Mouse (Mus musculus): Measurements from ENCODE around the gene Lgr6. TPM values are rescaled to one million over a fixed set of nuclear protein-coding genes. Genes with fewer than 3 reads are reported as not detected.
A peak's percentile ranks its signal among the peaks of the same experiment; 100 is the strongest.

The Lgr6 gene
- polyA plus RNA-seq, 1 experiment from 2014 or later, result 1.8 TPM

DNA sequence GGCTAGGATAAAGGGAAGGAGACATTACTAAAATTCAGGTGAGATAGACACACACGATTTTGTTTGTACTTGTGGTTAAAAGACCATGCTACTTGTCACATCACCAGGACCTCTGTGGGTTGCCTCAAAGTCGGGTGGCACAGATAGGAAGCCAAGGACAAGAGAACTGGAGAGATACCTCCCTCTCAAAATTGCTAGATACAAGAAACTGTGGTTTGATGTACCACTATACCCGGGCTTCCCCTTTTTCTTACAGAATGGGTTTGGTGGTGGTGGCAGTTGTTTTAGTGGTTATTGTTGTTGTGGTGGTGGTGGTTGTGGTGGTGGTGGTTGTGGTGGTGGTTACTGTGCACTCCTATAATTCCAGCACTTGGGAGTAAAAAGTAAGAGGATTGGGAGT is 22.8 kb downstream of the Lgr6 start:
- Histone ChIP-seq H3K27me3 (ENCODE audit: control insufficient read depth, insufficient read depth, low read length) (peaks cover 18% of the 10 kb centered on the region; the same call in 1 of the 2 replicates), H3K9ac (replicated peaks; ENCODE audit: low read depth, low read length) (no peak overlapping the region), H3K4me1 (ENCODE audit: control insufficient read depth, insufficient read depth, low read length) (0 out of 2 replicates have a peak, but pooled peaks cover 3% of the 10 kb centered on the region), H3K36me3 (ENCODE audit: control insufficient read depth, insufficient read depth, low read length) (no peaks in the 10 kb centered on the region), H3K27ac (ENCODE audit: low read length) (no peak overlapping the region), H3K9me3 (ENCODE audit: control insufficient read depth, low read depth, low read length) (no peaks in the 10 kb centered on the region), H3K4me2 (replicated peaks; ENCODE audit: low read depth, low read length) (no peak overlapping the region), H3K4me3 (ENCODE audit: low read depth, low read length) (no peak overlapping the region)
- ATAC-seq (ENCODE audit: insufficient number of reproducible peaks, insufficient read depth, low FRiP score, low read depth), result no peak
- 65% methylated on average over 3 of the region's 3 CpGs for WGBS

DNA sequence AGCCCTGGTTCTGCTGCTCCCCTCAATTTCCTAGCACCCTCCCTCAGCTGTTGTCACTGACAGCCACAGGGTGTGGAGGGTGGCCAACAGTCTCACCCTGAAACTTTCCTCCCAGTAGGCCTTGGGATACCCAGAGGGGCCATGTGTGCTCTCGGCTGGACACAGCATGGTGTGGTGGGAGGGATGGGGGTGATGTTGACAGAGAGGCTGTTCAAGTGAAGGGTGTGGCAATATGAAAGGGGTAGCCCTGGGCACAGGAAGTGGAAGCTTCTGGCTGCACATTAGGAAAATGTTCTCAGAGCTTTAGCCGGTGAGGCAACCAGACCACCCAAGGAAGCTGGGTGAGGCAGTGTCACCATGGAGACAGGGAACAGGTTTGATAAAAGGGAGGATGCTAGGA is 26.1 kb downstream of the Lgr6 start:
- Histone ChIP-seq H3K4me2 (replicated peaks; ENCODE audit: low read depth, low read length) (no peak overlapping the region), H3K27me3 (ENCODE audit: control insufficient read depth, insufficient read depth, low read length) (no peaks in the 10 kb centered on the region; the same call in 1 of the 2 replicates), H3K4me3 (ENCODE audit: low read depth, low read length) (no peak overlapping the region), H3K9ac (replicated peaks; ENCODE audit: low read depth, low read length) (no peak overlapping the region), H3K27ac (ENCODE audit: low read length) (no peak overlapping the region), H3K36me3 (ENCODE audit: control insufficient read depth, insufficient read depth, low read length) (no peaks in the 10 kb centered on the region), H3K9me3 (ENCODE audit: control insufficient read depth, low read depth, low read length) (no peaks in the 10 kb centered on the region), H3K4me1 (ENCODE audit: control insufficient read depth, insufficient read depth, low read length) (0 out of 2 replicates have a peak, but pooled peaks cover 3% of the 10 kb centered on the region)
- ATAC-seq (ENCODE audit: insufficient number of reproducible peaks, insufficient read depth, low FRiP score, low read depth), result no peak
- 31% methylated on average over 2 of the region's 2 CpGs for WGBS

DNA sequence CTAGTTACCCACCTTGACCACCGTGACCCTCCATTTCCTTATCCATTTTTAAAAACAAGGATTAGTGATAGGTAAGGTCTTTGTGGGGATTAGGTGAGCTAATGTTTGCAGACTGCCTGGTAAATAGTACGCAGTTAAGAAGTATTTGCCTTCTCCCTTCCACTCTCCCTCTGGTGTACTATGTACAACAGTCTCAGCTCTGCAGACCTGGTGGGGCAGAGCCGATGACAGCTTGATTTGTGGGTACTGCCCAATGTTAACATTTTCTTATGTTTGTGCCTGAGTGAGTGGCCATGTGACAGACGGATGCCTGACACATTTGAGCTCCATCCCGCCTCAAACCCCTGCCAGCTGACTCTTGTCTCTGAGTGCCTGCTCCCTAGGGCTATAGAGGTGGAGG is 28.6 kb downstream of the Lgr6 start:
- Histone ChIP-seq H3K9me3 (ENCODE audit: control insufficient read depth, low read depth, low read length) (no peaks in the 10 kb centered on the region), H3K4me2 (replicated peaks; ENCODE audit: low read depth, low read length) (no peak overlapping the region), H3K9ac (replicated peaks; ENCODE audit: low read depth, low read length) (no peak overlapping the region), H3K4me1 (ENCODE audit: control insufficient read depth, insufficient read depth, low read length) (0 out of 2 replicates have a peak, but pooled peaks cover 3% of the 10 kb centered on the region), H3K27ac (ENCODE audit: low read length) (no peak overlapping the region), H3K36me3 (ENCODE audit: control insufficient read depth, insufficient read depth, low read length) (no peaks in the 10 kb centered on the region), H3K27me3 (ENCODE audit: control insufficient read depth, insufficient read depth, low read length) (no peaks in the 10 kb centered on the region; the same call in 1 of the 2 replicates), H3K4me3 (ENCODE audit: low read depth, low read length) (no peak overlapping the region)
- WGBS, result 28% methylated on average over 5 of the region's 5 CpGs
- peak; percentile 68 for ATAC-seq (ENCODE audit: insufficient number of reproducible peaks, insufficient read depth, low FRiP score, low read depth)

GRCm38 (mm10) chr1:135075270-135075669 is 29.8 kb downstream of the Lgr6 start:
- no peak for ATAC-seq (ENCODE audit: insufficient number of reproducible peaks, insufficient read depth, low FRiP score, low read depth)
- no peaks in the 10 kb centered on the region for H3K36me3 ChIP-seq (ENCODE audit: control insufficient read depth, insufficient read depth, low read length)
- no peak overlapping the region for H3K9ac ChIP-seq (replicated peaks; ENCODE audit: low read depth, low read length)
- WGBS, result 78% methylated on average over 1 of the region's 1 CpGs
- no peak overlapping the region for H3K27ac ChIP-seq (ENCODE audit: low read length)
- no peak overlapping the region for H3K4me3 ChIP-seq (ENCODE audit: low read depth, low read length)
- H3K4me1 ChIP-seq (ENCODE audit: control insufficient read depth, insufficient read depth, low read length), result 0 out of 2 replicates have a peak, but pooled peaks cover 3% of the 10 kb centered on the region
- H3K9me3 ChIP-seq (ENCODE audit: control insufficient read depth, low read depth, low read length), result no peaks in the 10 kb centered on the region
- no peaks in the 10 kb centered on the region for H3K27me3 ChIP-seq (ENCODE audit: control insufficient read depth, insufficient read depth, low read length)
- H3K4me2 ChIP-seq (replicated peaks; ENCODE audit: low read depth, low read length), result no peak overlapping the region

- no peak overlapping the region for H3K27ac ChIP-seq (ENCODE audit: low read length)
- ATAC-seq (ENCODE audit: insufficient number of reproducible peaks, insufficient read depth, low FRiP score, low read depth), result no peak
- no peaks in the 10 kb centered on the region for H3K9me3 ChIP-seq (ENCODE audit: control insufficient read depth, low read depth, low read length)
- H3K27me3 ChIP-seq (ENCODE audit: control insufficient read depth, insufficient read depth, low read length), result no peaks in the 10 kb centered on the region
- 0 out of 2 replicates have a peak, but pooled peaks cover 2% of the 10 kb centered on the region for H3K4me1 ChIP-seq (ENCODE audit: control insufficient read depth, insufficient read depth, low read length)
- H3K36me3 ChIP-seq (ENCODE audit: control insufficient read depth, insufficient read depth, low read length), result no peaks in the 10 kb centered on the region
- no peak overlapping the region for H3K9ac ChIP-seq (replicated peaks; ENCODE audit: low read depth, low read length)
- no peak overlapping the region for H3K4me3 ChIP-seq (ENCODE audit: low read depth, low read length)
- H3K4me2 ChIP-seq (replicated peaks; ENCODE audit: low read depth, low read length), result no peak overlapping the region
- 47% methylated on average over 5 of the region's 5 CpGs for WGBS
These were observed 32.4 kb downstream of the Lgr6 start for GRCm38 (mm10) chr1:135072643-135073042.

- no peaks in the 10 kb centered on the region for H3K9me3 ChIP-seq (ENCODE audit: control insufficient read depth, low read depth, low read length)
- H3K4me1 ChIP-seq (ENCODE audit: control insufficient read depth, insufficient read depth, low read length), result no peaks in the 10 kb centered on the region
- no peak overlapping the region for H3K27ac ChIP-seq (ENCODE audit: low read length)
- no peak overlapping the region for H3K4me2 ChIP-seq (replicated peaks; ENCODE audit: low read depth, low read length)
- H3K27me3 ChIP-seq (ENCODE audit: control insufficient read depth, insufficient read depth, low read length), result no peaks in the 10 kb centered on the region
- no peak overlapping the region for H3K9ac ChIP-seq (replicated peaks; ENCODE audit: low read depth, low read length)
- ATAC-seq (ENCODE audit: insufficient number of reproducible peaks, insufficient read depth, low FRiP score, low read depth), result no peak
- 29% methylated on average over 8 of the region's 8 CpGs for WGBS
- H3K4me3 ChIP-seq (ENCODE audit: low read depth, low read length), result no peak overlapping the region
- no peaks in the 10 kb centered on the region for H3K36me3 ChIP-seq (ENCODE audit: control insufficient read depth, insufficient read depth, low read length)
These were observed 35.2 kb downstream of the Lgr6 start for GRCm38 (mm10) chr1:135069841-135070240.

DNA sequence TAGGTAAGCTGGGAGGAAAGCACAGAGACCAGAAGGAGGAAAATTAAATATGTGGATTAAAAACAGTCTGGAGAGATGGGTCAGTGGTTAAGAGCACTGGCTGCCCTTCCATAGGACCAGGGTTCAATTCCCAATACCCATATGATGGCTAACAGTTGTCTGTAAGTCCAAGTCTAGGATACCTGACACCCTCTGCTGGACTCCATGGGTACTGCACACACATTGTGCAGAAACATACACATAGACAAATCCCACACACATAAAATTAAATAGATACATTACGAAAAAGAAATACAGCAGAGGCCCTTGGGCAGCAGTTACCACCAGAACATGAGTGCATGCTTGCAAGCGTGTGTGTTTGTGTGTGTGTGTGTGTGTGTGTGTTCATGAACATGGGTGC is 40.6 kb downstream of the Lgr6 start:
- no peak for ATAC-seq (ENCODE audit: insufficient number of reproducible peaks, insufficient read depth, low FRiP score, low read depth)
- no peak overlapping the region for H3K4me3 ChIP-seq (ENCODE audit: low read depth, low read length)
- H3K9me3 ChIP-seq (ENCODE audit: control insufficient read depth, low read depth, low read length), result no peaks in the 10 kb centered on the region
- no peaks in the 10 kb centered on the region for H3K27me3 ChIP-seq (ENCODE audit: control insufficient read depth, insufficient read depth, low read length)
- no peak overlapping the region for H3K9ac ChIP-seq (replicated peaks; ENCODE audit: low read depth, low read length)
- no peak overlapping the region for H3K27ac ChIP-seq (ENCODE audit: low read length)
- H3K36me3 ChIP-seq (ENCODE audit: control insufficient read depth, insufficient read depth, low read length), result no peaks in the 10 kb centered on the region
- no peak overlapping the region for H3K4me2 ChIP-seq (replicated peaks; ENCODE audit: low read depth, low read length)
- 94% methylated on average over 2 of the region's 2 CpGs for WGBS
- no peaks in the 10 kb centered on the region for H3K4me1 ChIP-seq (ENCODE audit: control insufficient read depth, insufficient read depth, low read length)

DNA sequence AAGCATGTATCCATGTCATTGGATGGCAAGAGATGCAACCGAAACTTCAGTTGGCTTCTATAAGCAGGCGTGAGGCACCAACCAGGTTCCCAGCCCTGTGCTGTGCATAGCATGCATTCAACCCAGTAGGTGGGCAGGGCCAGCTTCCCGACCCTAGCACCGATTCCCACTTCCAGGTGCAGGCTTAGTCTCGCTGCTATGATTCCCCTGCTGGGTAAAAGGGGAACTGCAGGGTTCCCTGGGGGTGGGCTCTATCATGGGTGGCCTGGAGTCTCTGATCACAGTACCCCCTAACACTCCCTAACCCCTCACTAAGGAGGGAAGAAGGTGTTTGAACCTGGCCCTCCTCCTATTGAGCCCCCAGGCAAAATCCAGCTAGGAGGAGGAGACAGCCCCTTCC is 42.1 kb downstream of the Lgr6 start:
- Histone ChIP-seq H3K4me3 (ENCODE audit: low read depth, low read length) (no peak overlapping the region), H3K27me3 (ENCODE audit: control insufficient read depth, insufficient read depth, low read length) (no peaks in the 10 kb centered on the region), H3K9me3 (ENCODE audit: control insufficient read depth, low read depth, low read length) (no peaks in the 10 kb centered on the region), H3K4me1 (ENCODE audit: control insufficient read depth, insufficient read depth, low read length) (no peaks in the 10 kb centered on the region), H3K27ac (ENCODE audit: low read length) (no peak overlapping the region), H3K9ac (replicated peaks; ENCODE audit: low read depth, low read length) (no peak overlapping the region), H3K4me2 (replicated peaks; ENCODE audit: low read depth, low read length) (no peak overlapping the region), H3K36me3 (ENCODE audit: control insufficient read depth, insufficient read depth, low read length) (no peaks in the 10 kb centered on the region)
- WGBS, result 65% methylated on average over 5 of the region's 5 CpGs
- ATAC-seq (ENCODE audit: insufficient number of reproducible peaks, insufficient read depth, low FRiP score, low read depth), result 0 out of 2 replicates have a peak, but pooled peaks have one; percentile 56

- H3K9ac ChIP-seq (replicated peaks; ENCODE audit: low read depth, low read length), result no peak overlapping the region
- ATAC-seq (ENCODE audit: insufficient number of reproducible peaks, insufficient read depth, low FRiP score, low read depth), result no peak
- H3K36me3 ChIP-seq (ENCODE audit: control insufficient read depth, insufficient read depth, low read length), result no peaks in the 10 kb centered on the region
- H3K4me1 ChIP-seq (ENCODE audit: control insufficient read depth, insufficient read depth, low read length), result no peaks in the 10 kb centered on the region
- H3K27ac ChIP-seq (ENCODE audit: low read length), result no peak overlapping the region
- no peaks in the 10 kb centered on the region for H3K27me3 ChIP-seq (ENCODE audit: control insufficient read depth, insufficient read depth, low read length)
- H3K9me3 ChIP-seq (ENCODE audit: control insufficient read depth, low read depth, low read length), result no peaks in the 10 kb centered on the region
- H3K4me3 ChIP-seq (ENCODE audit: low read depth, low read length), result no peak overlapping the region
- WGBS, result 94% methylated on average over 6 of the region's 6 CpGs
- no peak overlapping the region for H3K4me2 ChIP-seq (replicated peaks; ENCODE audit: low read depth, low read length)
These were observed 43.8 kb downstream of the Lgr6 start for GRCm38 (mm10) chr1:135061300-135061699.

Measured in stomach, embryonic 14.5 days (tissue).